Mouse (Mus musculus): ENCODE measurements around the gene Grip1.

The Grip1 gene

DNA sequence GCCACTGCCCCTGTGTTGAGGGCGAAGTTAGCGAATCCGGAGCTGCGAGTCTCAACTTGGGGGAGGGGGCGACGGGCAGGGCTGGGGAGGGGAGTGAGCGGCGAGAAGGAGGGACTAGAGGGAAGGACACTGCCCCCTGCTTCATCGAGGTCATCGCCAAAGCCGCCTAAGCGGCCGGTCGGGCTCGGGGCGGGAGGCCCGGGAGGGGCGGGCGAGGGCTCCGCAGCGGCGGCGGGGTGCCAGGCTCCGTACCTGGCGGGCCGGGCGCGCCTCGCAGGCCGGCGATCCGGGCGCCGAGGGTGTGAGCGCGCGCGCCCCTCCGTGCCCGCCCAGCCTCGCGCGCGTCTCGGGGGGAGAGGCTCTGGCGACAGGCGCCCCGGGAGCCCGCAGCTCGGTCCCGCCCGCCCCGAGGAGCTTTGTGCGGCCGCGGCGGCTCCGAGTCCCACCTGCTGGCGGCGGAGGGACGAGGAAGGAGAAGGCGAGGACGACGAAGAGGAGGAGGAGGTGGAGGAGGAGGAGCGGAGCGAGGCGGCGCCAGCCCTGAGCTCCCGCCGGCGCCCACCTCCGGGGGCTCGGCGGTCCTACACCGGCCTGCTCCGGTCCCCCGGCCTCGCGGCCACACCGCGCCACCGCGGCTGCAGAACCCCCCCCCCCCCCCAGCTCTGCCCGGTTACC lies at the start of gene Grip1:
Grip1 (plus strand) TSS at position 400 of the 675 bp plus-strand sequence.
- DNase-seq: peak; percentile 50 to 56

DNA sequence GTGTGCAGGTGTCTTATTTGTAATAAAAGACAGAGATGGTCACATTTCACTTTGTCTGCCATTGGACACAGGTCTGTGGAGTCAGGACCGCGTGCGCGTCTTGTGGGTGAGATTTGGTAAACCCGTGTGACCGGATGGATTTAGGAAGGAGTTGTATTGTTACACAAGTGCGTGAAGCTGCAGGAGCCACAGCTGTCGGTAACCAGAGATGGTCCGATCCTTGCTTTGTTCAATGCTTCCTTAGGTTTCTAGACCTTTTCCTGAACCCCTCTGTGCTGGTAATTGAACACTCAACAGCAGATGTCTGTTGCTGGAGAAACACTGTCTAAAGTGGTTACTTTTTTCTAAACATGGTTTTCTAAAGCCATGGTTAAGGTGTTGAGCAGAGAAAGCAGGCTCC lies 48.5 kb upstream of the Grip1 start:
- no peak for DNase-seq

DNA sequence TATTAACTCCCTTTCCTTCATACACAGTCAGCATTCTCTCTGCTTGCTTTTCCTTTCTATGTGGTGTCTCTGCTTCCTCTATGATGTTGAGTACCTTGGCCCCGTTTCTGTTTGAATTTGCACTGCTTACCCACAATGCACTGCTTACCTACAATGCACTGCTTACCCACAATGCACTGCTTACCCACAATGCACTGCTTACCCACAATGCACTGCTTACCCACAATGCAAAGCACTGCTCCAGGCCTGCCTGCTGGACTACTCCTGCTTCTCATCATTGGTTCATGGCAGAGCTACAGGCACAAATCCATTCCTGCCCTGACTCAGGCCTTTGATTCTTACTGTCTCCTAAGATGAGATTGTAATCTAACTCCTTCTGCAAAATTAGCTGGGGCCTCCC lies 48.0 kb upstream of the Grip1 start:
- no peak for DNase-seq

DNA sequence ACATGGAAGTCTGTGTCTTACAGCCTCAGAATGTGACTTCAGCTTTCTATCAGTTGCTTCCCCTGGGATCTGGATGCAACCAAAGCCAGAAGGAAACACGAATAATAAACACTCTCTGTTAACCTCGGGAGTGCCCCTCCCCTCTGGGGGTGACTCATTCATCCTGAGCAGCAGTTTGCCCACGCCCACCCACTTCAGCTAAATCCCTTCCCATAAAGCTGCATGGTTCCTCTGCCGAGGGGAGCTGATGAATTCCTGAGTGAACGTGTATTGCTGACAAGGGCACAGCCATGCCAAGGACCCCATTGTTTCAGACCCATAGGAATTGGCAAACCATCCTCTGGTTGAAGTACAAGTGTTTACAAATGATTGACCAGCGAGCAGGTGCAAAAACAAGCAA lies 45.3 kb upstream of the Grip1 start:
- DNase-seq: no peak

DNA sequence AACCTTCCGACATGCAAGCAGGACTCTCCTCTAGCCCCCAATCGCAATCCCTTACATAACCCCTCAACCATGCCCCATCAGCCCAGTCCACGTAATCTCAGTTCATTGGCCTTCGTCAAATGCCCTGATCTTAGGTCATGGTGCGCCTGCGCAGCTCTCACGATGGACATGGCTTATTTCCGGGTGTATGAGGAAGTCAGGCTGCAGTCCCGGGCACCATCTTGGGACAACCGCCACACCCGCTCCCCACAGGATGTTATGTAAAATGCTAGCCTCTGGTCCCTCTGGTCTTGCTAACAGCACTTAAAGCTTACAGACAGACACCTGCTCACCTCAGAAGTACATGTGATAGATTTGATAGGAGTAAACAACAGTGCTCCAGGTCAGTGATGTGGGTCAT lies 40.4 kb upstream of the Grip1 start:
- no peak for DNase-seq

DNA sequence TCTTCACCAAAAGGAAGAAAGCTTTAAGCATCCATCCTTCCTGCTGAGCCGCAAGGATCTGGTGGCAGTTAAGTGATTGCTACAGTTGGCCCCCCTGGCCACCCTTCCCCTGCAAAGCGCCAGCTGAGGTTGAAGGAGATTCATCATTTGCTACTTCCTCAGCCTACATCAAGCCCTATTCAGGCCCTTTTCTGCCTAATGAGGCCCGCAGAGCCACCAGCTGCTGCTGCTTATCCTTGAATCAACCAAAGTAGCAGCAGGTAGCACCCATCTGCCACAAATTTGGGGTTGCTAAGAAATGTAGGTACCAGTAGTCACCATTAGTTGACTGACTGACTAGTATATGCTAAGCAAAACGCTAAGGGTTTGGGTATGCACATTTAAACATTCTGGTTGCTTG lies 38.5 kb upstream of the Grip1 start:
- DNase-seq: peak; percentile 16 to 24

DNA sequence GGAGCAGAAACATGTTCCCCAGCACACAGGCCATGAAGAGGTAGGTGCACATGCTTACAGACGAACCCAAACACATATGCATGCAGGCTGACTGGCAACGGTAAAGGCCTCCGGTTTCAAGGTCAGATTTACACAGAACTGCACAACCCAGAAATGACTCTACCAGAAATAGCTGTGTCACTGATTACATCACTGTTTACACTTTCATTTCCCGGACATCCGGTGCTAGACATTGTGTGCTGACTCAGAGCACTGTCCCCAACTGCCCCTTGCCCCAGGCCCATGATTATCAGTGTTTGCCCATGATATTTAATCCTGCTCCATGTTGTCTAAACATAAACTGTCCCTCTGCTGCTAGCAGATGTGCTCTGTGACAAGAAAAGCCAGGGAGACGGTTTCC lies 32.2 kb upstream of the Grip1 start:
- DNase-seq: no peak

DNA sequence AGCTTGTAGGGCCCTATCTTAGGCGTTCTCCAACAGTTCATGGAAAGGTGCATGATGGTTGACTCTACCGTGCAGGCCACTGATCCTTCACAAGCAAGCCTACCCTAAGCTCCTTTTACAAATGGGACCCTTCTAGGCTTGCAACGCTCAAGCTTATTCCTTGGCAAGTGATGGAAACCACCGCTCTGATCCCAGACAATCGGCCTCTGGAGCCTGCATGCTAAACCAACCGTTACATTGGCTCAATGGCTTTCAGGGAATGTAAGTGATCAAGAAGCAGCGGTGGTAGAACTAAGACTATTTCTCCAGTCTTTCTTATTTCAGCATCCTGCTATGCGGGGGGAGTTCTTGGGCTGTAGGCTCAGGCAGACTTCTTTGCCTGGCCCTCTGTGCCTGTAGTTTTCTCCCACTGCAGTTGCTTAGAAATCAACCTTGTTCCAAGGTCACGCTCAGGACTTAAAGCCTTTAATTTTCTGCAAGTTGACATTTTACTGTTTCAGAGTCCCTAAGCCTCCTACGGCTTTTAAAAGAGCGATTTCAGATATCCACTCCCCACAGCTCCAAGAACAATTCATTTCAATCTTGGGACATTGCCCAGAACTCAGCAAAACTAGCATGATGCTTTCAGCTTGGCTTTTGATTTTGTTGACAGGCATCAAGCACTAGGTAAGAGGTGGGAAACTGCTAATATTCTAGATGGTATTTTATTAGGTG lies 29.7 kb upstream of the Grip1 start:
- no peak for DNase-seq

DNA sequence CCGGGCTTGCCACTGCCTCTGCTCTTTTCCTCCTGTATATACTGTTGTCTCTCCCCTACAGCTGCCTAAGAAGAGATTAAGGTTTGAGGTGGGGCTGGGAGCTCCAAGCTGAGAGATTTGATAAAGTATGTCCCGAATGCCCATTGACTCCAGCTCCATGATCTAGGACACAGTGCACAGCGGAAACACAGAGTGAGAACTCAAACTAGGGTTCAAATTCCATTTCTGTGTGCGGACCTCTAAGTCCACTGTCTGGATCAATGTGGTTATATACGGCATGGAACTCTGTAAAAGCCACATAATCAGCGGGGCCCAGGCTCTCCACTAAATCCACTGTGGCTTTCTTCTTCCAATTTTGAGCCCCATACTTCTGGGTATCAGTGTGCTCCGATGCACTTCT lies 26.0 kb upstream of the Grip1 start:
- DNase-seq: no peak

DNA sequence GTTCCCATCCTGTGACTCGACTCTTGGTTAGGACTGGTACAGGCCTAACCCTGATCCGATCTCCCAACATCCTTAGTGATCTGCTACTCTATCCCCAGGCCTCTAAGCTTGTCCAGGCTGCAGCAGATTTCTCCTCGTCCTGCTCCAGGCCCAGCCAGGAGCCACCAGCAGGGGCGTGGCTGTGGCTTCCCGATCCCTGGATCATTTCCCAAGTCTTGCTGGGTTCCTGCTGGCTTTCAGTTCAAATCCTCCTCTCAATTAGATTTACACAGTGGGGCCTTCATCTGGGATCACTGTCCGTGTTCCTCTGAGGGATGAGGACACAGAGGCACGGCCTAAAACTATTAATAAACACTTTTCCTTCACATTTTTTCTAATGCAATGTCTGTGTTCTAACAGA lies 25.5 kb upstream of the Grip1 start:
- DNase-seq: peak in 1 of 2 experiments; percentile 40

DNA sequence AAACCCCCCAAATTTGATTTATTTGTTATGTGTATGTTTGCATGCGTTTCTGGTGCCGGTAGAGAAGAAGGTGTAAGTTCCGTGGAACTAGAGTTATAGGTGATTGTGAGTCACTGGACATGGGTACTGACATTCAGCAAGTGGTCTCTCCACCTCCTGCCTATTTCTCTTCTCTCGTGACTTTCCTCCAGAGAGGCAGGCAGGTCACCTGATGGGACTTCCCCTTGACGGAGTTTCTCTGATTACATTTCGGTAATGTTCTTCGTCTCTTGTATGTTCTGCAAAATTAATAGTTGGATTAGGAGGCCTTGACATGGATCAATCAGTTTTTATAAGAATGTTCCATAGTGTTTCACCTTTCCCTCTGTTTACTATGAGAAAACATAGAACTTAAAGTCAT lies 23.4 kb upstream of the Grip1 start:
- no peak for DNase-seq

DNA sequence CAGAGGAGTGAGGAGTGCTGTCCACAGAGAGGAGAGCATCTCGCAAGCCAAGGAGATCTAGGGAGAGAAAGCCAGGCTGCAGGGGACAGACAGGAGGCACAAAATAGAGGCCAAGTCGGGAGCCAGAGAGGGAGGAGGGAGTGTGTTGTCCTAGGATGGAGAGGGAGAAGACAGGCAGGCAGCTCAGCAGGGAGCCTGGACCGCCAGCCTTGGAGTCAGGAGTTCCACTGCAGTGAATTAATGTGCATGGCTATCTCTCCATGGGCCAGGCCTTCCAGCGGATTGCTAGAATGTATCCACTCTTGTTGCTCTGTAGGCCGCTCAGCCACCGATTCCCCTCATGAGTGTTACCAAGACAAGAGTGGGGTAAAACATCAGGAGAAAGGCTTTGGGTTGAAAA lies 21.8 kb upstream of the Grip1 start:
- DNase-seq: peak; percentile 34 to 56

DNA sequence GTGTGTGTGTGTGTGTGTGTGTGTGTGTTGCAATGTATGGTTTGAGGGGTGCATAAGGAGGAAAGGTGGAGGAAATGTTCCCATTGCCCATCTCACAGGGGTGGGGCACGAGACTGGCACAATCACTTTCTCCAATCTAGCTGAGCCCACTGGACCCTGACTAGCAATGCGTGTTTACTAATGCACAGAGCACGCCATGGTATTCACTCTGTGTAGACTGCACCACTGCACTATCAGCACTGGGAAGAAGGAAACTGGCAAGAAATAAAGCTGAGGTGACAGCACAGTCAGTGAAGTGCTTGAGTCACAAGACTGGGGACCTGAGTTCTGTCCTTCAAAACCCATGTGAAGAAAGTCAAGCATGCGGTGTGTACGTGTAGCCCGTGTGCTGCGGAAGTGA lies 17.8 kb upstream of the Grip1 start:
- DNase-seq: no peak

DNA sequence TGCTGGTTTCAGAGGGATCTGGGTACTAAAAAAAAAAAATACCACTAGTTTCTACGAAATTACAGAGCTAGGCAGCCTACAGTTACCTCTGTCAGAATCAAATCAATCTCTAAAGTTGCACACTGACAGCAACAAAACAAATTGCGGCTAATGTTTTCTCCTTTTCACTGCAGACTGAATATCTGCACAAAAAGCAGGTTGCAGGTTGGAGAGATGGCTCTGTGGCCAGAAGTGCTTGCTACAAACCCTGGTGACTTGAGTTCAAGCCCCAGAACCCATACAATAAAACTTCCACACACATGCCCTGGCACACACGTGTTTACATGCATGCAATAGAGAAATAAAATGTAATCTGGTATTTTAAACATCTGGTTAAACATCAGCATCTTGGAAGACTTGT lies 16.3 kb upstream of the Grip1 start:
- DNase-seq: no peak

DNA sequence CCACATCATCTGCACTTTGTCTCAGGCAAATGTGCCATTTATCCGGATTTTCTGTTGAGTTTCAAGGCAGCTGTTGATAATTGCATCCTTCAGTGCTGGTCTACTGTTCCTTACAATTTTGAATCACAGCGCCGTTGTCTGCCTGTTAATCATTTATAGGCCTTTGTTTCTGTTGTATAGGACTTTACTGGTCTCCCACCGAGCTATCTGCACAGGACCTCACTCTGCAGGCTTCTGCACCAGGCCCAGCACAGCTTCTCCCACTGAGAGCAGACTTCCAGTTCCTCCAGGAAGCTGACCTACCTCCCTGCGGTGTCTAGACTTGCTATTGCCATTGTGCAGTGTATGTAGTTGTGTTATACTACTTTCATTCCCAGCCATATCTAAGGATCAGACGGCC lies 11.9 kb upstream of the Grip1 start:
- DNase-seq: no peak

DNA sequence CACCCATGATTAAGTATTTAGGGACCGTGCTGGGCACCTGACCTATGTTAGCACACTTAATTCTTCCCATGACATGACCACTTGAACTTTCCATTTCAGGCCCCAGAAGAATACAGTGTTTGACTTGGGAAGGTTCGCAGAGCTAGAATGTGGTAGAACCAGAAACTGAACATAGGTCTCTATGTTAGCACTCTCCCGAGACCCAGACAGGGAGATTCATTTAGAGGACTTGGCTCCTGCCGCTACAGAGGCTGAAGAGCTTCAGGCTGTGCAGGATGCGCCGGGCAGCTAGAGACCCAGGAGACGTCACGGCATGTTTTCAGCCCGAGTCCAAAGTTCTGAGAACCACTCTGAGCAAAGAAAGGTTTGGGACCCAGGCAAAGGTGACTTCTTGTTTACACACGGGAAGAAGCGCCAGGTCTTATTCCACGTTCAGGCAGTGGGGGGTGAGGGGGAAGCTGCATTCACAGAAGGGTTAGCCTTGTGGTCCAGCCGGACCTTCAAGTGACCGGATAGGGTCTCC lies 6.2 kb upstream of the Grip1 start:
- DNase-seq: no peak

DNA sequence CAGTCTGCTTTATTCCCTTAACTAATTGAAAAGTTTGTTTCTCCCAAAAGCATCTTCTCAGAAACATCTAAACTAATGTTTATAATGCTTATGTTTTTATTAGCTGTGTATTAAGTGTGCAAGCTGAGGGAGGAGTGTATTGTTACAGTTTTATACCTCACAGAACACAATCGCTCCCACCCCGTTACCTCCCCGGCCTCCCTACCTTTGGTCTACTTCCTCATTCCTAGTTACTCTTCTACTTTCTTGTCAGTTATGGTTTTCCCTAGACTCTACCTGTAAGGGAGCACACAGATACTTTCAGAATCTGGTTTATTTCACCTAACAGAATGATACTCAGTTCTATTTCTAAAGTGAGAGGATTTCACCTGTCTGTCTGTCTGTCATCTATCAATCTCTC lies 5.7 kb upstream of the Grip1 start:
- DNase-seq: no peak

DNA sequence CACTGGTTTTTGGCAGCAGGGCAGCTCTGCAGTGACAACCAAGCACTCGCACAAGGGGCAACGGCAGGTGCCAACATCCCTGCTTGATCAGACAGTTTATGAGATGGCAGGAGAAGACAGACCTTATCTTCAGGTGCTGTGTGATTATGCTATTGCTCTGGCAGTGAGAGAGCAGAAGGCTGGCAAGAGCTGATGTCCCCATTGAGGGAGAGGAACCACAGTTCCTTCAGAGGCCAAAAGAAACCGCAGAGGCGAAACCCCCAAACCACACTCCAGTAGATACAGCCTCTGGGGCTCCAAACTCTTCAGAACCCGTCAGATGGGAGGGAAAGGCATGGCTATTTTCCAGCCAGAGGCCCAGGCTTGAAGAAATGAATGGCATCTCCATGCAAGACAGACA lies 932 bp upstream of the Grip1 start:
- DNase-seq: no peak

DNA sequence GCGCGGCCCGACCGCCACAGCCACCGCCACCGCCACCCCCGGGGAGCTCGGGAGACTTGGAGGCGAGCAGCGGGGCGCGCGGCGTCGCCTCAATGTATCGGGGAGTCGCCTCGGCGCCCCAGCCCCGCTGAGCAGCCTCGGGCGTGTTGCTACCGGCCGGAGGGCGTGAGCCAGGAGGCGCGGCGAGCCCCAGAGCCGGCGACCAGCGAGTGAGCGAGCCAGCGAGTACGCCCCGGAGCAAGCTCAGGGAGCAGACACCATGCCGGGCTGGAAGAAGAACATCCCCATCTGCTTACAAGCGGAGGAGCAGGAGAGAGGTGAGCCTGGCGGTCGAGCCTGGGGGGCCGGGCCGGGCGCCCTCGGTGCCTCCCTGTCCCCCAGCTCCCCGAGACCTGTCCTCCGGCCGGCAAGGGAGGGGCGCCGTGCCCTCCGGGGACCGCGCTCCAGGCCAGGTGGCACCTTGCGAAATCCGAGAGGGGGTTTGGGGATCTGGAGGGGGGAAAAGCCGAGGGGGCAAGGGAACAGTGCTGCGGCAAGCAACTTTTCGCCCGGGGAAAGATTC lies 557 bp downstream of the Grip1 start:
- DNase-seq: peak; percentile 56 to 58

DNA sequence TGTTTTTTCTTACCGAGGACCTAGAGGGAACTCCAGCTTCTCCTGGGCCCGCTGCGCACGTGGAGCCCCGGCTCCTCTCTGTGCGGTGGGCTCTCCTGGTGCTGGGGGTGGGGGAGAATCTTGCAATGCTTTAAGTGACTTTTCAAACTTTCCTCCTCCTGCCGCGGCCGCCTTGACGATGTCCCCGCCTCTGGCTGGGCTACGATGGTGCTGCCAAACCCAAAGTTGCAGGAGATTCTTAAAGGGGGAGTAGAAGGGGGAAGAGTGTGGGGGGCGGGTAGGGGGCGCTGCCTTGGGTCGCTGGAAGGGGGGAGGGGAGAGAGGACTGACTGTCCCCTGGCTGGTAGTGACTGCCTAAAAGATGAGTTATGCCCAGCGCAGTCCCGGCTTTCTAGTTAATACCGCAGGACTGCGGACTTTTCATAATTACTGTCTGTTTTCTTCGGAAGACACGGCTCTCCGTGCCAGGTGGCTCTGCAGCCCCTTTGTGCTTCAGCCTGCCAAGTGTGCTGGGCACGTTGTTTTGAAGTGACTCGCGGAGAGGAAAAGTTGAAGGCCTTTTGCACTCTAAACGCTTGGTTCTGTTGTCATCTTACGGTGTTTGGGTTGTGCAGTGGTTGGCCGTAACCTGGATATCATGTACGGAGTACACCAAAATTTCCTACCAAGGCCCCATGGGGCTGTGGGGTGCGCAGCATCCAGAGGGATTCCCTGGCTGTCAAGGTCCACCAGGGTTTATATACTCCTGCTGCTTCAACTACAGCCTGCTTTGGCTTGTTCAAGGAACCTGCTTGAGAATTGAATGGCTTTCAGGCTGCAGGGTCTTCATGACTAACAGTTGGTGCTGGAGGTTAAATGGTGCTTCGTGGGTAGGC lies 1.3 kb downstream of the Grip1 start:
- DNase-seq: peak in 1 of 2 experiments; percentile 11

DNA sequence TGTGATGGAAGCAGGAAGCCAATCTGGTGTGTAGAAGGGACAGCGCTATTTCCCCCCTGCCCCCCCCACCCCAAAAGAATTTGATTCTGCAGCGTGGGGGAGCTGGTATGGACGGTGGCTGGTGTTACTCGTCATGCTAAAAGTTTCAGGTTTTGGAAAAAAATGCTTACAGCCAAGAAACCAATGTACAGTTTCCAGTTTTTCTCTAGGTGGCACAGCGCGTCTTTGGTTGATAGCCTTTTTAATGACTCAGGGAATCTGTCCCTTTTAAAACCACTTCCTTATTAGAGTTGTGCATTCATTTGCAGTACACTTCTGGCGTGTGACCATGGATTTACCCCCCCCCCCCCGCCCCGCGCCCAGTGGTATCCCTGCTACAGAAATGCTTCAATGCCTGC lies 1.9 kb downstream of the Grip1 start:
- DNase-seq: no peak

DNA sequence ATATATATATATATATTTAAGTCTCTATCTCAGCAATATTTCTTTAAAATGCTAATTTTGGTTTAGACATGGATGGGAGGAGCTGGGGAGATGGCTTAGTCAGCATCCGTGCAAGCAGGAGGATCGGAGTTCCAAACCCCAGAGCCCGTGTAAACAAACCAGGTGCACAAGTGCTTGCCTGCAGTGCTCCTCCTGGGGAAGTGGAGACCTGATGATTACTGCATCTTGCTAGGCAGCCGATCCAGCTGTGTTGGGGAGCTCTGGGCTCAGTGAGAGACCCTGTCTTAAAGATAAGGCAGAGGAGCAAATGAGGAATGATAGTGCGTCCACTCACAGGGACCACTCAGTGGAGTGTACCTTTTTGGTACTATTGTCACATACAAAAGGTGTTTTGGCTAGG lies 3.5 kb downstream of the Grip1 start:
- DNase-seq: no peak

DNA sequence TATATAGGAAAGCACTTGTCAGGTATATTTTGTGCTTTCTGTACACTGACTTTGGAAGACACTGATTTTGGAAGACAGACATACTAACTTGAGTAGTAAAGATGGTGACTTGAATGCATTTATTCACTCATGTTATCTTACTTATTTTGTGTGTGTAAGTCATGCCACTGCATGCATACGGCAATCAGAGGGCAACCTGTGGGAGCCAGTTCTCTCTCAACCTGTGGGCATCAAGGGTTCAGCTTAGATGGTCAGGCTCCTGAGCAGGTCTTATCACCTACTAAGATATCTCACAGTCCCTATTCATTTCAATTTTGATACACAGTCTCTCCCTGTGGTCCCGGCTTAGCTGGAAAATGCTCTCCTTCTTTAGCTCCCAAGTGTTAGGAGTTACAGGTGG lies 5.4 kb downstream of the Grip1 start:
- no peak for DNase-seq
